Mouse (Mus musculus) limb, embryonic 12.5 days (tissue): ENCODE data around the gene Qdpr. TPM values are rescaled to one million over a fixed set of nuclear protein-coding genes. Genes with fewer than 3 reads are reported as not detected.

ENCODE experiments used
- ATAC-seq: fragments of 200-750 bp; cut with Nextera tagmentation; 2 replicates; pipeline ENCODE4 v1.8.0; 2017; ENCODE audit warnings: low read depth, moderate TSS enrichment; ENCODE audit not compliant: insufficient number of reproducible peaks, insufficient read depth, low FRiP score, low TSS enrichment
- H3K27ac ChIP-seq: fragments of 300-500 bp; sonication (generic); 2 replicates; pipeline ENCODE4 v1.5.1; 2016; ENCODE audit warnings: mild to moderate bottlenecking, moderate library complexity
- H3K27me3 ChIP-seq: fragments of 300-500 bp; sonication (generic); 2 replicates; pipeline ENCODE4 v1.6.1; 2016; ENCODE audit warnings: mild to moderate bottlenecking, moderate library complexity
- H3K36me3 ChIP-seq: fragments of 300-500 bp; sonication (generic); 2 replicates; pipeline ENCODE4 v1.6.1; 2016; ENCODE audit warnings: mild to moderate bottlenecking, moderate library complexity
- H3K4me1 ChIP-seq: fragments of 300-500 bp; sonication (generic); replicated peaks from 2 replicates; pipeline ENCODE4 v1.6.1; 2016
- H3K4me2 ChIP-seq: fragments of 300-500 bp; sonication (generic); 2 replicates; pipeline ENCODE4 v1.6.1; 2016; ENCODE audit warnings: mild to moderate bottlenecking, moderate library complexity
- H3K4me3 ChIP-seq: fragments of 300-500 bp; sonication (generic); replicated peaks from 2 replicates; pipeline ENCODE4 v1.5.1; 2016; ENCODE audit warnings: mild to moderate bottlenecking
- H3K9ac ChIP-seq: fragments of 300-500 bp; sonication (generic); replicated peaks from 2 replicates; pipeline ENCODE4 v1.6.1; 2016; ENCODE audit warnings: mild to moderate bottlenecking, moderate library complexity
- H3K9me3 ChIP-seq: fragments of 300-500 bp; sonication (generic); 2 replicates; pipeline ENCODE4 v1.6.1; 2016; ENCODE audit warnings: mild to moderate bottlenecking, moderate library complexity
- WGBS: fragments of 180-500 bp; shearing (Covaris S2); methylation state at CpG from one replicate; pipeline ENCODE4 v1.1.7; 2016; 5-methylcytosine and 5-hydroxymethylcytosine counted together
- polyA plus RNA-seq: library from polyadenylated mRNA; unstranded; fragments of >200 nt; fragmentation: Nextera tagmentation; extraction: Ambion mirVana; gene quantifications from 2 replicates; pipeline ENCODE4 v1.2.1, GENCODE M21; 2016

Qdpr gene
- polyA plus RNA-seq, 1 experiment from 2014 or later, result 116 TPM

DNA sequence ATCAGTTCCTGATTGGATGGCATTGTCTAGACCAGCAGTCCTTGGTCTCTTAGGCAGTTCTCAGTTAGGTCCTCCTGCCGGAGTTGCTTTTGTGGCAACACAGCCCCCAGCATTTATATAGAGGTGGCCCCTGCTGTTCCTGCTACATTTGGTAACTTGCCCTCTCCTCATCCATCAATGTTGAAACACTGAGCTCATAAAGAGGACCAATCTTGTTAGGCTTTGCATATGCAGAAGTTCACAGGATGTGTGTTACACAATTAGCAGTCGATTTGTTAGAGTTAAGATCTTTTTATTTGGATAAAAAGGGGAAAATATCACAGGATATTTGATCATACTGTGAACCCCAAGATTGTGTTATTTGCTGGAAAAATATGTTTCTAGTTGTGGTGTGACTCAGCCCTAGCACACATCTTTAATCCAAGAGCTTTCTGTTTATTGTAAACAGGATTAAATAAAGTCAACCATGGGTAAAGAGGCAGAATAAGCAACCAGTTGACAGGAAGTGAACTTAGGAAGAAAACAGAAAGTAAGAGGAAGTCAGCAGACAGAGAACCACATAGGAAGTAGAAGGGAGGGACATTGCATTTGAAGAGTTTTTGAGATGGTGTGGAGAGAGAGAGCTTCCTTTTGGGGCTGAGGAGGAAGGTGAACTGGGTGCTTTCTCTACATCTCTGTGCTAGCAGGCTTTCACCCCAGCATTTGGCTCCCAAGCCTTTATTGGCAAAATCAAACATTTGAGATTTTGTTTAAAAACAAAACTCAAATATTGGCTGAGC is 65.8 kb downstream of the Qdpr start:
- Histone ChIP-seq H3K36me3 (no peaks in the 10 kb centered on the region), H3K4me2 (no peak overlapping the region), H3K27ac (no peak overlapping the region), H3K4me3 (no peak overlapping the region), H3K4me1 (no peaks in the 10 kb centered on the region), H3K27me3 (no peaks in the 10 kb centered on the region), H3K9ac (no peak overlapping the region), H3K9me3 (no peaks in the 10 kb centered on the region)
- ATAC-seq, result no peak
- 83% methylated on average over 2 of the region's 2 CpGs for WGBS

Other genes with a start within 250 kb of the Qdpr start
- gene Clrn2, start 3.5 kb upstream of the Qdpr start, polyA plus RNA-seq, result 0.23 TPM in 1 of 2 replicates, not detected in the other
- 86.7 and 88.1 TPM in 2 replicates for gene Lap3, start 43.1 kb upstream of the Qdpr start, polyA plus RNA-seq
- 281 and 287 TPM in 2 replicates for gene Med28, start 70.0 kb upstream of the Qdpr start, polyA plus RNA-seq
- 0.95 and 1.3 TPM in 2 replicates for gene Fam184b, start 189.4 kb upstream of the Qdpr start, polyA plus RNA-seq
- 67.2 and 69.5 TPM in 2 replicates for gene Ncapg, start 219.7 kb upstream of the Qdpr start, polyA plus RNA-seq